Mouse (Mus musculus): ENCODE data around the gene Dpf2. TPM values are rescaled to one million over a fixed set of nuclear protein-coding genes. Genes with fewer than 3 reads are reported as not detected.

Gene Dpf2
- polyA plus RNA-seq, 1 experiment: 136 TPM

- 87% methylated on average over 13 of the region's 13 CpGs for WGBS
- no peak overlapping the region for H3K4me3 ChIP-seq (replicated peaks; ENCODE audit: insufficient read depth, low read depth, low read length)
- no peak for DNase-seq
- H3K4me1 ChIP-seq (ENCODE audit: control insufficient read depth, insufficient read depth, low read length): no peaks in the 10 kb centered on the region
- no peak overlapping the region for H3K27ac ChIP-seq (ENCODE audit: insufficient read depth, low read length)
- no peaks in the 10 kb centered on the region for H3K27me3 ChIP-seq (ENCODE audit: control insufficient read depth, insufficient read depth, low read length)
- TF ChIP-seq POLR2A (IDR thresholded peaks at IDR 0.05; ENCODE audit: borderline replicate concordance, insufficient read depth, low read length) (no peak), CTCF (IDR thresholded peaks at IDR 0.05; ENCODE audit: borderline replicate concordance, insufficient read depth, low read depth, low read length) (no peak)
Measured at GRCm38 (mm10) chr19:5952071-5952691, 39.4 kb upstream of the Dpf2 start.

- no peaks in the 10 kb centered on the region for H3K27me3 ChIP-seq (ENCODE audit: control insufficient read depth, insufficient read depth, low read length)
- WGBS: 90% methylated on average over 16 of the region's 16 CpGs
- DNase-seq: no peak
- no peak overlapping the region for H3K4me3 ChIP-seq (replicated peaks; ENCODE audit: insufficient read depth, low read depth, low read length)
- no peaks in the 10 kb centered on the region for H3K4me1 ChIP-seq (ENCODE audit: control insufficient read depth, insufficient read depth, low read length)
- no peak overlapping the region for H3K27ac ChIP-seq (ENCODE audit: insufficient read depth, low read length)
- TF ChIP-seq CTCF (IDR thresholded peaks at IDR 0.05; ENCODE audit: borderline replicate concordance, insufficient read depth, low read depth, low read length) (no peak), POLR2A (IDR thresholded peaks at IDR 0.05; ENCODE audit: borderline replicate concordance, insufficient read depth, low read length) (no peak)
Measured at GRCm38 (mm10) chr19:5951631-5952030, 38.8 kb upstream of the Dpf2 start.

- Histone ChIP-seq H3K27ac (ENCODE audit: insufficient read depth, low read length) (no peak overlapping the region), H3K4me3 (replicated peaks; ENCODE audit: insufficient read depth, low read depth, low read length) (no peak overlapping the region), H3K4me1 (ENCODE audit: control insufficient read depth, insufficient read depth, low read length) (no peaks in the 10 kb centered on the region), H3K27me3 (ENCODE audit: control insufficient read depth, insufficient read depth, low read length) (no peaks in the 10 kb centered on the region)
- 94% methylated on average over 11 of the region's 11 CpGs for WGBS
- no peak for DNase-seq
- TF ChIP-seq CTCF (IDR thresholded peaks at IDR 0.05; ENCODE audit: borderline replicate concordance, insufficient read depth, low read depth, low read length) (no peak), POLR2A (IDR thresholded peaks at IDR 0.05; ENCODE audit: borderline replicate concordance, insufficient read depth, low read length) (no peak)
Measured at GRCm38 (mm10) chr19:5950218-5950617, 37.4 kb upstream of the Dpf2 start.

- WGBS: 73% methylated on average over 8 of the region's 8 CpGs
- DNase-seq: no peak
- Histone ChIP-seq H3K27me3 (ENCODE audit: control insufficient read depth, insufficient read depth, low read length) (no peaks in the 10 kb centered on the region), H3K4me1 (ENCODE audit: control insufficient read depth, insufficient read depth, low read length) (no peaks in the 10 kb centered on the region; the same call in 1 of the 2 replicates), H3K27ac (ENCODE audit: insufficient read depth, low read length) (peak overlapping the region; percentile 32; the same call in 1 of the 2 replicates), H3K4me3 (replicated peaks; ENCODE audit: insufficient read depth, low read depth, low read length) (no peak overlapping the region)
- TF ChIP-seq CTCF (IDR thresholded peaks at IDR 0.05; ENCODE audit: borderline replicate concordance, insufficient read depth, low read depth, low read length) (no peak), POLR2A (IDR thresholded peaks at IDR 0.05; ENCODE audit: borderline replicate concordance, insufficient read depth, low read length) (no peak)
Measured at GRCm38 (mm10) chr19:5945891-5946290, 33.1 kb upstream of the Dpf2 start.

- no peak for DNase-seq
- peaks cover 5% of the 10 kb centered on the region for H3K4me1 ChIP-seq (ENCODE audit: control insufficient read depth, insufficient read depth, low read length)
- no peak overlapping the region for H3K4me3 ChIP-seq (replicated peaks; ENCODE audit: insufficient read depth, low read depth, low read length)
- no peak overlapping the region for H3K27ac ChIP-seq (ENCODE audit: insufficient read depth, low read length)
- TF ChIP-seq POLR2A (IDR thresholded peaks at IDR 0.05; ENCODE audit: borderline replicate concordance, insufficient read depth, low read length) (no peak), CTCF (IDR thresholded peaks at IDR 0.05; ENCODE audit: borderline replicate concordance, insufficient read depth, low read depth, low read length) (no peak)
- H3K27me3 ChIP-seq (ENCODE audit: control insufficient read depth, insufficient read depth, low read length): no peaks in the 10 kb centered on the region
- WGBS: 83% methylated on average over 7 of the region's 7 CpGs
Measured at GRCm38 (mm10) chr19:5945027-5945426, 32.2 kb upstream of the Dpf2 start.

- no peak for TF ChIP-seq CTCF (IDR thresholded peaks at IDR 0.05; ENCODE audit: borderline replicate concordance, insufficient read depth, low read depth, low read length)
- no peak for TF ChIP-seq POLR2A (IDR thresholded peaks at IDR 0.05; ENCODE audit: borderline replicate concordance, insufficient read depth, low read length)
- Histone ChIP-seq H3K27me3 (ENCODE audit: control insufficient read depth, insufficient read depth, low read length) (no peaks in the 10 kb centered on the region), H3K4me1 (ENCODE audit: control insufficient read depth, insufficient read depth, low read length) (peaks cover 14% of the 10 kb centered on the region), H3K27ac (ENCODE audit: insufficient read depth, low read length) (no peak overlapping the region; the same call in 1 of the 2 replicates), H3K4me3 (replicated peaks; ENCODE audit: insufficient read depth, low read depth, low read length) (no peak overlapping the region)
- WGBS: 63% methylated on average over 8 of the region's 8 CpGs
- no peak for DNase-seq
Measured at GRCm38 (mm10) chr19:5944145-5944544, 31.3 kb upstream of the Dpf2 start.

GRCm38 (mm10) chr19:5943404-5943803, 30.6 kb upstream of the Dpf2 start:
- no peak overlapping the region for H3K4me3 ChIP-seq (replicated peaks; ENCODE audit: insufficient read depth, low read depth, low read length)
- no peak for DNase-seq
- H3K27me3 ChIP-seq (ENCODE audit: control insufficient read depth, insufficient read depth, low read length): no peaks in the 10 kb centered on the region
- H3K4me1 ChIP-seq (ENCODE audit: control insufficient read depth, insufficient read depth, low read length): peaks cover 14% of the 10 kb centered on the region
- no peak for TF ChIP-seq CTCF (IDR thresholded peaks at IDR 0.05; ENCODE audit: borderline replicate concordance, insufficient read depth, low read depth, low read length)
- no peak for TF ChIP-seq POLR2A (IDR thresholded peaks at IDR 0.05; ENCODE audit: borderline replicate concordance, insufficient read depth, low read length)
- WGBS: 90% methylated on average over 15 of the region's 15 CpGs
- no peak overlapping the region for H3K27ac ChIP-seq (ENCODE audit: insufficient read depth, low read length)

- no peak for DNase-seq
- no peak overlapping the region for H3K27ac ChIP-seq (ENCODE audit: insufficient read depth, low read length)
- 58% methylated on average over 7 of the region's 7 CpGs for WGBS
- TF ChIP-seq POLR2A (IDR thresholded peaks at IDR 0.05; ENCODE audit: borderline replicate concordance, insufficient read depth, low read length) (no peak), CTCF (IDR thresholded peaks at IDR 0.05; ENCODE audit: borderline replicate concordance, insufficient read depth, low read depth, low read length) (no peak)
- H3K27me3 ChIP-seq (ENCODE audit: control insufficient read depth, insufficient read depth, low read length): no peaks in the 10 kb centered on the region
- H3K4me1 ChIP-seq (ENCODE audit: control insufficient read depth, insufficient read depth, low read length): peaks cover 22% of the 10 kb centered on the region
- H3K4me3 ChIP-seq (replicated peaks; ENCODE audit: insufficient read depth, low read depth, low read length): no peak overlapping the region
Measured at GRCm38 (mm10) chr19:5942581-5942980, 29.8 kb upstream of the Dpf2 start.
